Mouse (Mus musculus) limb, embryonic 14.5 days (tissue): ENCODE data around the gene Gm20388. TPM values are rescaled to one million over a fixed set of nuclear protein-coding genes. Genes with fewer than 3 reads are reported as not detected.

Experiments used
- ATAC-seq: fragments of 200-750 bp; cut with Nextera tagmentation; 2 replicates; pipeline ENCODE4 v1.8.0; 2017; ENCODE audit warnings: low read depth, moderate number of reproducible peaks, moderate TSS enrichment; ENCODE audit not compliant: low FRiP score
- DNase-seq: peaks from one replicate; pipeline ENCODE4 v3.0.0-alpha.2; 2015; ENCODE audit warnings: low spot score
- H3K27ac ChIP-seq: fragments of 300-500 bp; sonication (generic); replicated peaks from 2 replicates; pipeline ENCODE4 v1.5.1; 2014; ENCODE audit warnings: low read depth, mild to moderate bottlenecking, low read length, moderate library complexity, mixed read lengths
- H3K27me3 ChIP-seq: fragments of 300-500 bp; sonication (generic); 2 replicates; pipeline ENCODE4 v1.6.1; 2014; ENCODE audit warnings: low read length, mixed read lengths; ENCODE audit not compliant: control insufficient read depth, insufficient read depth
- H3K36me3 ChIP-seq: fragments of 300-500 bp; sonication (generic); 2 replicates; pipeline ENCODE4 v1.6.1; 2014; ENCODE audit warnings: mild to moderate bottlenecking, low read length, moderate library complexity, mixed read lengths; ENCODE audit not compliant: control insufficient read depth, insufficient read depth
- H3K4me1 ChIP-seq: fragments of 300-500 bp; sonication (generic); 2 replicates; pipeline ENCODE4 v1.6.1; 2014; ENCODE audit warnings: antibody characterized with exemption, low read length, mixed read lengths; ENCODE audit not compliant: control insufficient read depth, insufficient read depth
- H3K4me2 ChIP-seq: fragments of 300-500 bp; sonication (generic); replicated peaks from 2 replicates; pipeline ENCODE4 v1.6.1; 2014; ENCODE audit warnings: low read depth, mild to moderate bottlenecking, low read length, moderate library complexity; ENCODE audit not compliant: severe bottlenecking
- H3K4me3 ChIP-seq: fragments of 300-500 bp; sonication (generic); replicated peaks from 2 replicates; pipeline ENCODE4 v1.5.1; 2014; ENCODE audit warnings: low read length
- H3K9ac ChIP-seq: fragments of 300-500 bp; sonication (generic); 2 replicates; pipeline ENCODE4 v1.6.1; 2014; ENCODE audit warnings: mild to moderate bottlenecking, low read depth, low read length, moderate library complexity; ENCODE audit not compliant: severe bottlenecking
- H3K9me3 ChIP-seq: fragments of 300-500 bp; sonication (generic); 2 replicates; pipeline ENCODE4 v1.6.1; 2016; ENCODE audit warnings: low read length; ENCODE audit not compliant: control insufficient read depth
- POLR2A ChIP-seq: fragments of 200-500 bp; IDR thresholded peaks from 2 replicates; pipeline ENCODE4 v1.8.0; 2012; ENCODE audit warnings: inconsistent platforms, mild to moderate bottlenecking, moderate library complexity, borderline replicate concordance; ENCODE audit not compliant: insufficient read depth, insufficient read length; ENCODE audit errors: extremely low read depth
- WGBS: fragments of 180-500 bp; shearing (Covaris S2); extraction: QIAGEN DNeasy Blood & Tissue Kit; methylation state at CpG from one replicate; pipeline ENCODE4 v1.1.7; 2014; 5-methylcytosine and 5-hydroxymethylcytosine counted together
- polyA plus RNA-seq, 2 experiments: library from polyadenylated mRNA; depleted of rRNA in 1 of 2; stranded (reverse) in 1 of 2; unstranded in 1 of 2; fragments of >200 nt; fragmentation: Nextera tagmentation in 1 of 2; extraction: Ambion mirVana in 1 of 2; gene quantifications; 2 replicates each; pipeline versions ENCODE4 v1.2.1 to v1.2.3; 2012 to 2014

The Gm20388 gene
- polyA plus RNA-seq, 2 experiments, result 1.9 to 49.9 TPM

DNA sequence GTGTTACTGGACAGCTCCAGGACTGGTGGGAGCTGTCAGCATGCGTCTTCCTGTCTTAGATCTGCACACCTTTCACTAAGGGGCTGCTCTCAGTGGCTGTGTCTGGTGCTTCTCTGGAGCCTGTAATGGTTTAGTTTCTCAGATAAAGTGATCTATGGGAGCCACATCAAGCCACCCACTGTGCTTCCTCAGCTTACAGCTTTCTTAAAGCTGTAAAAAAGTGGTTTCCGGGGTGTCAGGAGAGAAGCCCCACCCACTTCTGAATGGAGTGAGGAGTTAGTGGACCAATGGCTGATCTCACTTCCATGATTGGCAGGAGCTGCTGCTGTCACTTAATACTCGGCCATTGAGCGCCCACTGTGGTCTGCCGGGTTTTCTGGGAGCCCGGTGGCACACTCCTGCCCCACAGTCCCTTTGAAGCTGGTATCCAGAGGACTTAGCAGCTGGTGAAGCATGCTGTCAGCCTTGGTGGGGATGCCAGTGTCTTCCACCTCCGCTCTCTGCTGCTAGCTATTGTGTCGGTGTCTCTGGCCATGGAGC lies 35.8 kb downstream of the Gm20388 start:
- Histone ChIP-seq H3K9me3 (no peaks in the 10 kb centered on the region), H3K9ac (no peak overlapping the region), H3K4me1 (no peaks in the 10 kb centered on the region), H3K27me3 (no peaks in the 10 kb centered on the region), H3K4me2 (no peak overlapping the region), H3K4me3 (no peak overlapping the region), H3K27ac (no peak overlapping the region), H3K36me3 (peaks cover 78% of the 10 kb centered on the region)
- no peak for TF ChIP-seq POLR2A
- 76% methylated on average over 8 of the region's 8 CpGs for WGBS
- DNase-seq, result no peak
- no peak for ATAC-seq

DNA sequence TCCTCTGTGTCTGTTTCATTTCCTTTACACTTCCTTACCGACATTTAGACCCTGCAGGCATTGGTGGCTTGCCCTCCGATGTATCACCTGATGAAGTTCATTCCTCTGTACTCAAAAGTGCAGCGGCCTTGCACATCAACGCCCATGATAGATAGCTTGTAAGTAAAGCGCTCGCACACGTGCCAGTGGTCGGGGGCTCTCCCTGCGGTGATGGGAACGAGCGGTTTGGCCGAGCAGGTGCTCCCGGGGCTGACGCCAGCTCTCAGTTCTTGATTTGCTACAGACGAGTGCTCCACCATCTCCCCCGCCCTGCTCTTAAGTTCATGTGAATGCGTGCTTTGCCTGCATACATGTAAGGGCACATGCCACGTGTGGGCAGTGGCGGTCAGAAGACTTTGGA lies 37.0 kb downstream of the Gm20388 start:
- 86% methylated on average over 19 of the region's 19 CpGs for WGBS
- TF ChIP-seq POLR2A, result no peak
- peaks cover 78% of the 10 kb centered on the region for H3K36me3 ChIP-seq
- H3K4me3 ChIP-seq, result no peak overlapping the region
- no peaks in the 10 kb centered on the region for H3K9me3 ChIP-seq
- H3K4me2 ChIP-seq, result no peak overlapping the region
- no peak overlapping the region for H3K27ac ChIP-seq
- H3K27me3 ChIP-seq, result no peaks in the 10 kb centered on the region
- H3K9ac ChIP-seq, result no peak overlapping the region
- ATAC-seq (no peak), DNase-seq (no peak)
- H3K4me1 ChIP-seq, result no peaks in the 10 kb centered on the region

DNA sequence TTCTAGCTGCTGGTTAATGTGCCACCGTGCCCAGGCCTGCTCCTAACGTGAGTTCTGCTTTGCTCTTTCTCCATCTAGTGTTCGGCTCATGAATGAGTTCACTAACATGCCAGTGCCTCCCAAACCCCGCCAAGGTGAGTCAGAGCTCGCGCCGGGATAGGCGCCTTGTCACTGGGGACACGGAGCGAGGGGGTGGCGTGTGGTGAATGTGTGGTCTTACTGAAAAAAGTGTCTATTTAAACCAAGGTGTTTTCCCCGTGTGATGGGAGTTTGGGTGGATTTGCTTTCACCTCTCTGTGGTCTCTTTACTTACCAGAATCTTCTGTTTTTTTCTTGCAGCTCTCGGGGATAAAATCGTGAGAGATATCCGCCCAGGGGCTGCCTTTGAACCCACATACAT lies 37.7 kb downstream of the Gm20388 start:
- Histone ChIP-seq H3K4me1 (no peaks in the 10 kb centered on the region), H3K4me2 (no peak overlapping the region), H3K27ac (no peak overlapping the region), H3K9me3 (no peaks in the 10 kb centered on the region), H3K27me3 (no peaks in the 10 kb centered on the region), H3K36me3 (peaks cover 80% of the 10 kb centered on the region), H3K4me3 (no peak overlapping the region), H3K9ac (no peak overlapping the region)
- 86% methylated on average over 15 of the region's 15 CpGs for WGBS
- TF ChIP-seq POLR2A, result no peak
- no peak for ATAC-seq
- DNase-seq, result no peak

DNA sequence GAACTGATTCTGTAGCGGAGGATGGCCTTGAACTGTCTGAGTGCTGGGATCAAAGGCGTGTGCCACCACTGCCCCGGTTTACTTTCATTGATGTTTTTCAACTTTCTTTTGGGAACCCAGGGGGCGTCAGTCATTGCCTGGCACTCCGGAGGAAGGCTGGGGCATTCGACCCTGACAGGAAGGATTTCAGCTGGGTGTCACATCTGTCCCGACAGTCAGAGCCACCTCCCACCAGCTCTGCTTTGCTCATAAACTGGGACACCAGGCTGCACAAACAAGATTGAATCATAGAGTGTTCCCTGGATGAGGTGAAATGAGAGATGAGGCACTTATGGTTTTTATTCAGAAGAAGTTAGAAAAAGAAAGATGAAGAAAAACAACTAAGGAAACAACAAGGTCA lies 41.6 kb downstream of the Gm20388 start:
- WGBS, result 54% methylated on average over 7 of the region's 7 CpGs
- Histone ChIP-seq H3K4me3 (no peak overlapping the region), H3K9ac (no peak overlapping the region), H3K27ac (no peak overlapping the region), H3K4me2 (no peak overlapping the region), H3K27me3 (no peaks in the 10 kb centered on the region), H3K36me3 (peaks cover 93% of the 10 kb centered on the region), H3K9me3 (no peaks in the 10 kb centered on the region), H3K4me1 (peaks cover 6% of the 10 kb centered on the region; the same call in 1 of the 2 replicates)
- DNase-seq (no peak), ATAC-seq (no peak)
- TF ChIP-seq POLR2A, result no peak

DNA sequence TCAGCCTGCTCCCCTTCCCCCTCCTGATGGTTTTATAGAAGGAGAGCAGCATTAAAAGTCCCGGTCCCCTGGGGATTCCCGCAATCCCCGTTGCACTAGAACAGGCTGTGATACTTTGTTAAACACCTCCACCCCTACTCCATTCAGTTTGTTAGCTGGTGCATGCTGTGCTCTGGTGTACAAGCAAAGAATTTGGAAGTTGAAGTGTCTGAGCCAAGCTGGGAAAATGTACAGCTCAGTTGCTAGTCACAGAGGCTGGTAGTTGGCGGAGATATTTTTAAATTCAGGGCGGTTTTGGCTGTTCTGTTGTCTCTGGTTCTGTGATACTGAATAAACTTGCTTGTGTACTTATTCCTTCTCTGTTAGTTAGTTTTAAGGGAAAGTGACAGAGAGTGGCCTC lies 42.1 kb downstream of the Gm20388 start:
- no peak for TF ChIP-seq POLR2A
- Histone ChIP-seq H3K27me3 (no peaks in the 10 kb centered on the region), H3K4me2 (no peak overlapping the region), H3K36me3 (peaks cover 93% of the 10 kb centered on the region), H3K9ac (no peak overlapping the region), H3K4me3 (no peak overlapping the region), H3K27ac (no peak overlapping the region), H3K4me1 (peaks cover 6% of the 10 kb centered on the region; the same call in 1 of the 2 replicates), H3K9me3 (no peaks in the 10 kb centered on the region)
- ATAC-seq, result no peak
- no peak for DNase-seq
- WGBS, result 47% methylated on average over 5 of the region's 5 CpGs

DNA sequence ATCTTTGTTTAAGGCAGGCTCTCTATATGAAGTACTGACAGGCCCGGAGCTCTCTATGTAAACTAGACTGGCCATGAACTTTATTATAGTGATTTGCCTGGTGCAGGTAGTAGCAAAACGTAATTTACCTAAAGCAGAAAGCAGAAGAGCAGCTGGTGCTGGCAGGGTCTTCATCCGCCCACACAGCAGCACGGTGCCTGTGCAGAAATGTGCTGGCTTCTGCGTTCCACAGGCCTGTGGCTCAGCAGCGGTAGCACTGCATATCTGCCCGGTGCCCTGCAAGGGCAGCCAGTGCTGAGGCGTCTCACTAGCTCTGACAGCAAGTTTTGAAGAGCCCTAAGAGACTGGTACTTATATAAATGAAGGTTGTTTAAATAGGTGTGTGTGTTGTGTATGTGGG lies 44.7 kb downstream of the Gm20388 start:
- Histone ChIP-seq H3K9ac (no peak overlapping the region), H3K27me3 (no peaks in the 10 kb centered on the region), H3K27ac (no peak overlapping the region; the same call in 1 of the 2 replicates), H3K36me3 (peaks cover 79% of the 10 kb centered on the region), H3K4me3 (no peak overlapping the region), H3K4me2 (no peak overlapping the region), H3K4me1 (peaks cover 10% of the 10 kb centered on the region; the same call in 1 of the 2 replicates), H3K9me3 (no peaks in the 10 kb centered on the region)
- 90% methylated on average over 8 of the region's 8 CpGs for WGBS
- TF ChIP-seq POLR2A, result no peak
- ATAC-seq (no peak), DNase-seq (no peak)
